Mouse (Mus musculus) hindbrain, embryonic 10.5 days (tissue): Measurements from ENCODE around the gene Abcb10. TPM values are rescaled to one million over a fixed set of nuclear protein-coding genes. Genes with fewer than 3 reads are reported as not detected.

ENCODE experiments used
- DNase-seq: peaks from one replicate; pipeline ENCODE4 v3.0.0-alpha.2; 2017; ENCODE audit warnings: low spot score
- H3K27ac ChIP-seq: fragments of 300-500 bp; sonication (generic); 2 replicates; pipeline ENCODE4 v1.5.1; 2016; ENCODE audit warnings: mild to moderate bottlenecking, moderate library complexity
- H3K27me3 ChIP-seq: fragments of 300-500 bp; sonication (generic); 2 replicates; pipeline ENCODE4 v1.6.1; 2016; ENCODE audit warnings: mild to moderate bottlenecking; ENCODE audit not compliant: poor library complexity, insufficient read depth, severe bottlenecking
- H3K36me3 ChIP-seq: fragments of 300-500 bp; sonication (generic); 2 replicates; pipeline ENCODE4 v1.6.1; 2016; ENCODE audit warnings: mild to moderate bottlenecking, moderate library complexity
- H3K4me1 ChIP-seq: fragments of 300-500 bp; sonication (generic); replicated peaks from 2 replicates; pipeline ENCODE4 v1.6.1; 2016; ENCODE audit warnings: mild to moderate bottlenecking
- H3K4me3 ChIP-seq: fragments of 300-500 bp; sonication (generic); 2 replicates; pipeline ENCODE4 v1.5.1; 2016; ENCODE audit warnings: mild to moderate bottlenecking, moderate library complexity
- H3K9me3 ChIP-seq: fragments of 300-500 bp; sonication (generic); 2 replicates; pipeline ENCODE4 v1.6.1; 2016; ENCODE audit warnings: mild to moderate bottlenecking, moderate library complexity
- WGBS: fragments of 180-500 bp; shearing (Covaris S2); methylation state at CpG from one replicate; pipeline ENCODE4 v1.1.7; 2016; 5-methylcytosine and 5-hydroxymethylcytosine counted together
- polyA plus RNA-seq: library from polyadenylated mRNA; unstranded; fragments of >200 nt; fragmentation: Nextera tagmentation; extraction: Ambion mirVana; gene quantifications from 2 replicates; pipeline ENCODE4 v1.2.1, GENCODE M21; 2016

The Abcb10 gene
- polyA plus RNA-seq, 1 experiment from 2014 or later: 19.5 TPM

DNA sequence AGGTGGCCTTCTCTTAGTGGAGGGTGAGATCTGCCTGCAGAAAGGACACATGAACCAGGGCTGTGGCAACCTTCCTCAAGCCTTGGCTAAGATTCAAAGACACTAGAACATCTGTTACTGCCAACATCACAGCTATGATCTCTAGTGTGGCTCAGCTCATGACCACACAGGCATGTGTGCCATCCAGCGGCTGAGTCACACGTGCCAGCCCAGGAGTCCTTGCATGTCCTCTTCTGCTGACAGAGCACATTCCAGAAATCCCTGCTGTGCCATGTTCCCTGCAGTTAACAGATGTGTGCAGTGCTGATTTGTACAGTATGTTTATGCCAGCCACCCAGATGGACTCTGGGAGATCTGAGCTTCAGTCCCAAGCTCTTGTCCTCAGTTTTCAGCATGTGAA, 16.6 kb upstream of the Abcb10 start:
- H3K9me3 ChIP-seq: no peaks in the 10 kb centered on the region
- H3K4me3 ChIP-seq: no peak overlapping the region
- 89% methylated on average over 2 of the region's 2 CpGs for WGBS
- H3K4me1 ChIP-seq: no peaks in the 10 kb centered on the region
- H3K27ac ChIP-seq: no peak overlapping the region
- H3K36me3 ChIP-seq: peaks cover 96% of the 10 kb centered on the region
- H3K27me3 ChIP-seq: no peaks in the 10 kb centered on the region
- DNase-seq: no peak

DNA sequence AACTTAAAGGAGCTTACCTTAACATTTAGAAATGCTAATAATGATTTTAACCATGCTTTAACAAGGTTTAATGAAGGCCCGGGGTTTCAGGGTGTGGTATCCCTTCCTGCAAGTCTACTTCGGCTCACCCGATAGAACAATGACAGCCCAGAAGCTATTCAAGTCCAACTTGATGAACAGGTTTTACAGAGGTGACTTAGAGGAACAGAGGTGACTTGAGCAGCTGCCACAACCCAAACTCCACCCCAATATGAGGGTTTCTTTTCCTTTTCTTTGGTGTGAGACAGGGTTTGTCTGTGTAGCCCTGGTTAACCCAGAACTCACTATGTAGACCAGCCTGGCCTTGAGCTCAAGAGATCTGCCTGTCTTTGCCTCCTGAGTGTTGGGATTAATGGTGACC, 11.1 kb upstream of the Abcb10 start:
- WGBS: 91% methylated on average over 3 of the region's 3 CpGs
- Histone ChIP-seq H3K9me3 (no peaks in the 10 kb centered on the region), H3K27ac (no peak overlapping the region), H3K36me3 (peaks cover 52% of the 10 kb centered on the region), H3K4me3 (no peak overlapping the region), H3K4me1 (no peaks in the 10 kb centered on the region; the same call in 1 of the 2 replicates), H3K27me3 (no peaks in the 10 kb centered on the region)
- no peak for DNase-seq

DNA sequence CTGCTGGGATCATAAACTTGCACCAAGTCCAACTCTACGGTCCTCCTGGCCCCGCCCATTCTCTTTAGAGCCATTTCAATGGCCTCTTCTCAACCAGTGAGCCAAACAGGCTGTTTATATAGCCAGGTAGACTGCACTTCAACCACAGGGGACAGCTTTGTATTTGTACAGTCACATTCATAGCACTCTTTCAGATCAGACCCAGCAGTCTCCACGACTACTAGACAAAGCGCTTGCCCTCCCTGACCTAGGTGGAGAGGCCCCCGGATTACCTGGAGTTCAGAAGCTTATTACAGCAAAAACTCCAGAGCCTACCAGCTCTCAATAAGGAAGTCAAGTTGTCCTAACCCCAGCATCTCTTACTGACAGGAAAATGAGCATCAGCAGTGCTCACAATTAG, 10.7 kb upstream of the Abcb10 start:
- Histone ChIP-seq H3K36me3 (peaks cover 48% of the 10 kb centered on the region), H3K4me1 (no peaks in the 10 kb centered on the region; the same call in 1 of the 2 replicates), H3K27me3 (no peaks in the 10 kb centered on the region), H3K27ac (no peak overlapping the region), H3K4me3 (no peak overlapping the region), H3K9me3 (no peaks in the 10 kb centered on the region)
- WGBS: 90% methylated on average over 5 of the region's 5 CpGs
- DNase-seq: no peak

DNA sequence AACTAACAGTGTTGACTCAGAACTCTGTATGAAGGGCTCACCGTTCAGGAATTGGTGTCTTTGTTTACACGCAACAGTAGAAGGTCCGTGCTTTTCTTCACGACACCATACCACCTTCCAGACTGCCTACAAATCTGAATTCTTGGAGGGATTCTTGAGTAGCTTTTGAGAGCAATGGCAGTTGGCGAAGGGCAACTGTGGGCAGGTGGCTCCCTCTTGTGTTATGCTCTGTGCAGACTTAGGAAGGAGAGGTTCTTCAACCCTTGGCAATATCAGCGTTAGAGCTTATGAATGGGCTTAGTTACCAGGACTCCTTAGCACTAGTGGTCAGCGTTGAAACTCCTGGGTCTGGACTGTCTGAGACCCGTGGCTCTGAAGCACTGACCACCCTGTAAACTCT, 9.7 kb upstream of the Abcb10 start:
- no peak for DNase-seq
- Histone ChIP-seq H3K27me3 (no peaks in the 10 kb centered on the region), H3K36me3 (peaks cover 40% of the 10 kb centered on the region), H3K27ac (no peak overlapping the region), H3K4me1 (no peaks in the 10 kb centered on the region; the same call in 1 of the 2 replicates), H3K9me3 (no peaks in the 10 kb centered on the region), H3K4me3 (no peak overlapping the region)
- WGBS: 89% methylated on average over 8 of the region's 8 CpGs

DNA sequence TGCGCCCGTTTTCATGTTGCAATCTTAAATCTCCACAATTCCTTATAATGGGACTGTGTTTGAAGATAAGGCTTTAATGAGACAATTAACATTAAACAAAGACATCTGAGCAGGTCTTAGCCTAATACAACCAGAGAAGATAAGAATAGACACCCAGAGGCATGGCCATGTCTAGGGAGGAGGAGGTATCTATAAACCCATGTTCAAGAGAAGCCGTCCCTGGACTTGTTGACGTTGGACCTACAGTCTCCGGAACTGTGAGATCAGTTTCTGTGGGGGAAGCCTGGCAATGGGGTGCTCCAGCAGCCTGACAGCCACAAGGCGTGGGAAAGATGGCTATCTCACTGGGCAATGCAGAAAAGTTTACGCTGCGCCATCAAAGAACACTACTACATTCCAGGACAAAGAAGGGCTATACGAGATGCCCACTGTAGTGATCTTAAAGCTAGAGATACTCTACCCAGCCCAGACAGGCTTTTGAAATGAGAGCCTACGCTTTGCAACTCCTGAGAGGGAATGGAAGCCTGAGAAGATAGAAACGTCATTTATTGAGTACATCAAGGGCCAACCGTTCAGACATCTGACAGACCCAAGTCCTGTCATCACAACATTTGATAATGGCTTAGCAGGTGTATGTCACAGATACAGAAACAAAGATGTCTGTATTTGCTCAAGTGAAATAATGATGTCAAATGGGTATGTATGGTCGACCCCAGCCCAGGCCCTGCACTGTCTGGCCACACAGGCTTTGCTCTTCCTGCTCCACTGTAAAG, 7.5 kb upstream of the Abcb10 start:
- Histone ChIP-seq H3K4me1 (no peaks in the 10 kb centered on the region; the same call in 1 of the 2 replicates), H3K36me3 (peaks cover 21% of the 10 kb centered on the region), H3K9me3 (no peaks in the 10 kb centered on the region), H3K27ac (no peak overlapping the region), H3K4me3 (no peak overlapping the region), H3K27me3 (no peaks in the 10 kb centered on the region)
- WGBS: 91% methylated on average over 13 of the region's 13 CpGs
- no peak for DNase-seq

DNA sequence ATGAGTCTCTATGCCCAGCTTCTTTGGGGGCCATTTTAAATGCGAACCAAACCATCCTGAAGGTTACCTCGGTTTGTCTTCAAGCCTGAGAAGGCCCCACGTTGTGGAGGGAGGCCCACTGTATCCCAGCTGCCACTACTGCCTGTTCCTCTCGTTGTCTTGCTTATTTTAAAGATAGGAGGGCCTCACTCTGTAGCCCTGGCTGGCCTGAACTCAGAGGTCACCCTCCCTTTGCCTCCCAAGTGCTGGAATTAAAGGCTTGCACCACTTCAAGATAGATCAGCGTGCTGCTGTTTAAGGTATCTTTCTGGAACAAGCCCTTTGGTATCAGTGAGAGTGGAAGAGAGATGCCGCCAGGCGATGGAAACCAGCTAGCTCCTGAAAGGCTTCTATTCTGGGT, 6.2 kb upstream of the Abcb10 start:
- Histone ChIP-seq H3K9me3 (no peaks in the 10 kb centered on the region), H3K4me1 (no peaks in the 10 kb centered on the region; the same call in 1 of the 2 replicates), H3K27me3 (no peaks in the 10 kb centered on the region), H3K36me3 (peaks cover 8% of the 10 kb centered on the region), H3K27ac (no peak overlapping the region), H3K4me3 (no peak overlapping the region)
- WGBS: 76% methylated on average over 7 of the region's 7 CpGs
- no peak for DNase-seq

DNA sequence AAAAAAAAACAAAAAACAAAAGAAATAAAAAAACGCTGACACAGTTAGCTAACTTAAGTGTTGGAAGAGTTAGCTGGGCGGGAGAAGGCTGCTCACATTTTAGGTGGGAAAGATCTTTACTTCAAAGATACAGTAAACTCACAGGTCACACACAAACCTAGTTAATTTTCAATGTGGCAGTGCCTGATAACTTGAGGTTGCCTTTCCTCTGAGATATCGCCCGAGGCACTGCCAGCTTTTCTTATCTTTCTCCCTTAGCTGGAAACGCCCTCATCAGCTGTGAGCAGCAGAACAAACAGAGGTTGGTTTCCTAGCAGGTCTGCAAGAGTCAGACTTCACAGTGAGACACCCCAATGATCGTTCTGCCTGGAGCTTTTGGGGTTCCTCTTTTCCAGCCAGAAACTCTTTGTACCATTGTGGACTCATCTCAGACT, 5.7 kb upstream of the Abcb10 start:
- no peak for DNase-seq
- no peaks in the 10 kb centered on the region for H3K9me3 ChIP-seq
- H3K4me3 ChIP-seq: no peak overlapping the region
- 73% methylated on average over 6 of the region's 6 CpGs for WGBS
- H3K4me1 ChIP-seq: peaks cover under 1% of the 10 kb centered on the region
- no peaks in the 10 kb centered on the region for H3K27me3 ChIP-seq
- H3K36me3 ChIP-seq: peaks cover 3% of the 10 kb centered on the region; the same call in 1 of the 2 replicates
- no peak overlapping the region for H3K27ac ChIP-seq

DNA sequence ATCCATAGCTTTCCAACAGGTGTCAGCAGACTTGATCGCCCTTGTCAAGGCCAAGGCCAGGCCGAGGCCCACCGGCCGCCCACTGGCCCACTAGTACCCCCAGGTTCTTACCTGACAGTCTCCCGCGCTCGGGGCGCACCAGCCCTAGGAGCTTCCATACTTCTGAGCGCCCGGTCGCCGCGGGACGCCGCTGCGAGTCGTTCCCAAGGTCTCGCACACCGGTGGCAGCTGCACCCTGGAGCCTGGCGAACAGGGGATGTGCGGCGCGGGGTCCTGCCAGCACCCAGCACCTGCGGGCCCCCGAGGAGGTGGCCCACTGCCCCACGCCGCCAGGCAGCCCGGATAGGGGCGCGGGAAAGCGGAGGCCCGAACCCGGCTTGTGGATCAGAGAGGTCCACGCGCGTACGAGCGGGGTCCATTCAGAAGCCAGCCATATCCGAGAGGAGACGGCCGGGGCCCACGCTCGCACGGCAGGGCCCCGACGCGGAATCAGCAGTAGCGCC, 580 bp downstream of the Abcb10 start:
- peak overlapping the region; percentile 88 for H3K27ac ChIP-seq
- H3K4me1 ChIP-seq: peaks cover 27% of the 10 kb centered on the region
- peak overlapping the region; percentile 93 for H3K4me3 ChIP-seq
- H3K27me3 ChIP-seq: peaks cover 4% of the 10 kb centered on the region; the same call in 1 of the 2 replicates
- under 1% methylated on average over 48 of the region's 48 CpGs for WGBS
- H3K36me3 ChIP-seq: no peaks in the 10 kb centered on the region
- no peaks in the 10 kb centered on the region for H3K9me3 ChIP-seq
- DNase-seq: no peak

DNA sequence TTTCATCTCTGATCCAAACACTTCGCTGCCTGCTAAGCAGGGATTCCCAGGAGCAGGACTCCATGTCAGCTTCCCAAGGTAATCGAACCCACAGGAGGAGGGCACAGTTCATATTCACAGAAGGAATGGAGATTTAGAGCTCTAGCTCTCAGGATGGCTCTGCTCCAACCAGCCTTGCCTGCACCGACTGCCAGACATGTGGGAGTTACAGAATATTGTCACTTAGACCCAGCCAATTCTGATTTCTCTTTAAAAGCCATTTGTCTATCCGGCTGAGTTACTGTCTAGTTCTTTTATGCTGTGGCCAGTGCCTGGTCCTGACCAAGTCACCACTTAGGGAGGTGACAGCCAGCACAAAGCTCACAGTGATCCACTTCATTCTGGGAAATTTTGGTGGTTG, 1.2 kb downstream of the Abcb10 start:
- 0 out of 2 replicates have a peak overlapping the region, but pooled peaks have one; percentile 16 for H3K27ac ChIP-seq
- WGBS: 53% methylated on average over 4 of the region's 4 CpGs
- H3K4me1 ChIP-seq: peaks cover 27% of the 10 kb centered on the region
- peaks cover 4% of the 10 kb centered on the region; the same call in 1 of the 2 replicates for H3K27me3 ChIP-seq
- H3K9me3 ChIP-seq: no peaks in the 10 kb centered on the region
- H3K4me3 ChIP-seq: peak overlapping the region; percentile 93
- H3K36me3 ChIP-seq: no peaks in the 10 kb centered on the region
- DNase-seq: no peak

DNA sequence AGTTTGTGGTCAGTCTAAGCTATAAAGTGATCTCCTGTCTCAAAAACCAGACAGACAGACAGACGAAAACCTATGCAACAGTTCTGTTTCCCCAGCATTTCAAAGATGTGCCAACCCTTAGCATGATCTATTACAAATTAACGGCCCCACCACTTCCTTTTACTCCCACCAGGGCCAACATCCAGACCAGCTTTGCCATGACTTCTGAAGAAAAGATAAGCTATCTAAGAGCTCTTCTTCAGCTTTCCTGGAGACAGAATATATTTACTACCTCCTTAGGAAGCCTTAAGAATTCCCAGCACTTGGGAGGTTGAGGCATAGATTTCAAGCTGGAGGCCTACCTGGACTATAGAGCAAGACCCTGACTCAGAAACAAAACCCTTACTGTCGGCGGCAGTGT, 2.7 kb downstream of the Abcb10 start:
- no peak overlapping the region for H3K27ac ChIP-seq
- no peaks in the 10 kb centered on the region for H3K9me3 ChIP-seq
- WGBS: 77% methylated on average over 4 of the region's 4 CpGs
- H3K27me3 ChIP-seq: peaks cover 4% of the 10 kb centered on the region; the same call in 1 of the 2 replicates
- peak overlapping the region; percentile 26; the same call in 1 of the 2 replicates for H3K4me3 ChIP-seq
- peaks cover 27% of the 10 kb centered on the region for H3K4me1 ChIP-seq
- DNase-seq: no peak
- H3K36me3 ChIP-seq: no peaks in the 10 kb centered on the region

DNA sequence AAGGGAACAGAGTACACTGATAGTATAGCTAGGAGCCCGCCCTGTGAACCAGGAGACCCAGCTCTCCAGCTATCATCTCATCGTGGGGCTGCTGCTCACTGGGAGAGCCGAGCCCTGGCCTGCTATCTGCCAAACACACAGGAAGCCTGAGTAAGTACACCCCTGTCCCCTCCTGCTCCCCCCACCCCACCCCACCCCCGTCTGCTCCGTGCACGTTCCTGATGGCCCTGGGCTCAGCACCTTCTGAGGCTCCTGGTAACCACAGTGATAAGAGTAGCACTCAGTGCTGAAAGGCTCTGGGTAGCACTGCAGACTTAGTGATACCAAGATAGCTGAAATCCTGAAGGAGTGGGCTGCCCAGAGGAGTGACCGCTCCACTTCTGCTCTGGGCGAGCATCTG, 4.0 kb downstream of the Abcb10 start:
- Histone ChIP-seq H3K4me1 (peaks cover 27% of the 10 kb centered on the region), H3K4me3 (no peak overlapping the region), H3K9me3 (no peaks in the 10 kb centered on the region), H3K27me3 (peaks cover 4% of the 10 kb centered on the region; the same call in 1 of the 2 replicates), H3K27ac (no peak overlapping the region), H3K36me3 (no peaks in the 10 kb centered on the region)
- WGBS: 78% methylated on average over 8 of the region's 8 CpGs
- no peak for DNase-seq

DNA sequence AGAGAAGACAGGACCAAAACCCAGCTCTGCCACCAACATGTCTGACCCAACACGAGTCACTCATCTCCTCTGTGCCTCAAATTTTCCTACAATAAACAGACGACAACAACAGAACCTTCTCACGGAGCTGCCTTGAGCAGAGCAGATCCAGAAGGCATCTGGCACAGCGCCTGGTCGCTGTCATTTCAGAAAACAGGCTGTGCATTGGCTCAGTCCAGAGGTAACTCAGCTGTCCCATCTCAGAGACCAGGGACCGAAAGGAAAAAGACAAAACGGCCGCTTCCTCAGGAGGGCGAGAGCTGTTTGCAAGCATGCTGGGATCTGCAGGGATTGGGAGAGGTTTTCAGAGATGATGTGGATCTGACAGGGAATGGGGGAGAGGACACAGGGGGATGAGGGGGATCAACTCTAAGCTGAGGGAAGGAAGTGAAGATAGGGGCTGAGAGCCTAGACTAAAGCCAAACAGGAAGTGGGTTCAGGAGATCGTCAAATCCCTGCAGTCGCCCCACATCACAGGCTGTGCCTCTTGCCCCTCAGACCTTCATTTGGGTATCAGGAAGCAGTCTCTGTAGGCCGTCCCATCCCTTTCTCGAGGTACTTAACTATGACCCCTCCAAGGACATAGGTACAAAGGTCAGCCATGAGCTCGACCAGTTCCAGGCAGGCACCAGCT, 4.6 kb downstream of the Abcb10 start:
- peaks cover 24% of the 10 kb centered on the region for H3K4me1 ChIP-seq
- WGBS: 75% methylated on average over 14 of the region's 14 CpGs
- H3K9me3 ChIP-seq: no peaks in the 10 kb centered on the region
- H3K27me3 ChIP-seq: peaks cover 4% of the 10 kb centered on the region; the same call in 1 of the 2 replicates
- DNase-seq: no peak
- no peaks in the 10 kb centered on the region for H3K36me3 ChIP-seq
- H3K27ac ChIP-seq: no peak overlapping the region
- H3K4me3 ChIP-seq: no peak overlapping the region

DNA sequence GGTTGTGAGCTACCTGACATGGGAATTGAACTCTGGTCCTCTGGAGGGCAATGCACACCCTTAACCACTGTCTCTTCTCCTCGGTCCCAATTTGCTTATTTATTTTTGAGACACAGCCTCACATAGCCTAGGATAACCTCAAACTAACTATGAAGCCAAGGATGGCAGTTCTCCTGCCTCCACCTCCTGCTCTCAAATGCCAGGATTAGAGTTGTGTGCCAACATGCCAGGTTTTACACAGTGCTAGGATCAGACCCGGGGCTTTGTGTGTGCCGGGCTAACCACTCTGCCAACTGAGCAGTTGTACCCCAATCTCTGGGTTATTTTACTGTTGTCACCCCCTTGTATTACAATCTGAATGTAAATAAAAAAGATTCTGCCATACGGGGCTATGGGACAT, 5.4 kb downstream of the Abcb10 start:
- DNase-seq: no peak
- H3K27me3 ChIP-seq: peaks cover 4% of the 10 kb centered on the region; the same call in 1 of the 2 replicates
- WGBS: 92% methylated on average over 4 of the region's 4 CpGs
- no peak overlapping the region for H3K4me3 ChIP-seq
- no peaks in the 10 kb centered on the region for H3K36me3 ChIP-seq
- peaks cover 16% of the 10 kb centered on the region for H3K4me1 ChIP-seq
- no peak overlapping the region for H3K27ac ChIP-seq
- H3K9me3 ChIP-seq: no peaks in the 10 kb centered on the region
